Comparison of ENCODE assay signal across 8 mouse cellular contexts in genomic region chr19:34746688-34747504, GRCm38 (mm10). TPM values are rescaled to one million over a fixed set of nuclear protein-coding genes. Genes with fewer than 3 reads are reported as not detected.
DNase-seq lines count a peak whose midpoint lies in the region; ATAC-seq lines count a peak whose summit lies in the region.

Gene Slc16a12, minus strand, starts transcription at chr19:34747289.

- peak within 1 kb of the TSS; percentile 56 for H3K9ac ChIP-seq in liver, embryonic 16.5 days (ENCODE audit: low read depth, low read length)
- peak within 1 kb of the TSS; percentile 71 for H3K9ac ChIP-seq in neural tube, embryonic 13.5 days

- peak; percentile 5 to 9 for DNase-seq in layer of hippocampus, postnatal 25 days (ENCODE audit: extremely low spot score in 1 of 2, low spot score in 1 of 2)
- no peak for DNase-seq in layer of hippocampus, adult 8-10 months (ENCODE audit: low spot score in 2 of 2)
- peak; percentile 57 for DNase-seq in embryo, embryonic 10 days (ENCODE audit: low spot score)
- DNase-seq in heart, adult 18-20 months = peak; percentile 32 to 49
- peak; percentile 77 for DNase-seq in kidney, adult 18-20 months
- no peak for DNase-seq in thymus, postnatal 14 days

- peak within 1 kb of the TSS; percentile 61 for H3K4me3 ChIP-seq in liver, embryonic 16.5 days (ENCODE audit: low read depth, low read length)
- peak within 1 kb of the TSS; percentile 53 for H3K4me3 ChIP-seq in neural tube, embryonic 13.5 days

- no peaks in the 10 kb centered on the region for H3K36me3 ChIP-seq in liver, embryonic 16.5 days (ENCODE audit: control insufficient read depth, insufficient read depth)
- no peaks in the 10 kb centered on the region for H3K36me3 ChIP-seq in neural tube, embryonic 13.5 days

- whole genome bisulfite sequencing in liver, embryonic 16.5 days (ENCODE audit: insufficient replicate concordance) = under 1% methylated on average over 61 of the region's 61 CpGs
- WGBS in neural tube, embryonic 13.5 days = 1% methylated on average over 61 of the region's 61 CpGs

- H3K27me3 ChIP-seq in liver, embryonic 16.5 days (ENCODE audit: control insufficient read depth, insufficient read depth, low read depth, low read length) = peaks cover 15% of the 10 kb centered on the region
- H3K27me3 ChIP-seq in neural tube, embryonic 13.5 days = peaks cover 35% of the 10 kb centered on the region

- no peaks in the 10 kb centered on the region for H3K4me1 ChIP-seq in liver, embryonic 16.5 days (ENCODE audit: control insufficient read depth, low read depth, low read length)
- peaks cover 14% of the 10 kb centered on the region for H3K4me1 ChIP-seq in neural tube, embryonic 13.5 days (replicated peaks)

- peak within 1 kb of the TSS; percentile 52 for H3K4me2 ChIP-seq in liver, embryonic 16.5 days (ENCODE audit: low read depth, low read length)
- peak within 1 kb of the TSS; percentile 99 for H3K4me2 ChIP-seq in neural tube, embryonic 13.5 days

- peak within 1 kb of the TSS; percentile 70 for H3K27ac ChIP-seq in liver, embryonic 16.5 days (ENCODE audit: low read length)
- H3K27ac ChIP-seq in neural tube, embryonic 13.5 days (replicated peaks) = no peak within 1 kb of the TSS; the same call in 1 of the 2 replicates

- H3K9me3 ChIP-seq in liver, embryonic 16.5 days (replicated peaks; ENCODE audit: control insufficient read depth, low read length) = no peaks in the 10 kb centered on the region
- H3K9me3 ChIP-seq in neural tube, embryonic 13.5 days = no peaks in the 10 kb centered on the region

- ATAC-seq in liver, embryonic 16.5 days (ENCODE audit: low read depth) = peak; percentile 68
- ATAC-seq in neural tube, embryonic 13.5 days (ENCODE audit: low read depth) = peak; percentile 92

RNA-seq across cellular contexts. Expression of gene Slc16a12, which starts in this region (rescaled TPM):
- total RNA-seq in layer of hippocampus, postnatal 25 days (2021) = 1 to 10 TPM; 1.2 to 1.5 TPM
- 1 to 10 TPM; 2.0 to 4.2 (median 2.5) TPM for total RNA-seq in layer of hippocampus, adult 8-10 months (2022)
- 1 to 10 TPM; 1.0 to 1.7 TPM for total RNA-seq in heart, adult 18-20 months (2021)
- 15.3 and 16.5 TPM in 2 replicates for polyA plus RNA-seq in liver, embryonic 16.5 days (2015; fragmentation: Nextera tagmentation; extraction: Ambion mirVana)
- 1.9 and 2.0 TPM in 2 replicates for polyA plus RNA-seq in neural tube, embryonic 13.5 days (2015; fragmentation: Nextera tagmentation; extraction: Ambion mirVana)

Comparison
In these comparisons a context has a peak if more than half of its experiments do, and no peak if none do; other contexts are left out.
1. DNase-seq: peak in layer of hippocampus, postnatal 25 days (2 of 2), embryo, embryonic 10 days (single experiment), heart, adult 18-20 months (2 of 2) and kidney, adult 18-20 months (single experiment); none in layer of hippocampus, adult 8-10 months (0 of 2) and thymus, postnatal 14 days (single experiment).